Mouse (Mus musculus): Measurements from ENCODE around the gene BC048507. TPM values are rescaled to one million over a fixed set of nuclear protein-coding genes. Genes with fewer than 3 reads are reported as not detected.
A peak's percentile ranks its signal among the peaks of the same experiment; 100 is the strongest.

The BC048507 gene
- polyA plus RNA-seq, 1 experiment from 2014 or later = not detected

DNA sequence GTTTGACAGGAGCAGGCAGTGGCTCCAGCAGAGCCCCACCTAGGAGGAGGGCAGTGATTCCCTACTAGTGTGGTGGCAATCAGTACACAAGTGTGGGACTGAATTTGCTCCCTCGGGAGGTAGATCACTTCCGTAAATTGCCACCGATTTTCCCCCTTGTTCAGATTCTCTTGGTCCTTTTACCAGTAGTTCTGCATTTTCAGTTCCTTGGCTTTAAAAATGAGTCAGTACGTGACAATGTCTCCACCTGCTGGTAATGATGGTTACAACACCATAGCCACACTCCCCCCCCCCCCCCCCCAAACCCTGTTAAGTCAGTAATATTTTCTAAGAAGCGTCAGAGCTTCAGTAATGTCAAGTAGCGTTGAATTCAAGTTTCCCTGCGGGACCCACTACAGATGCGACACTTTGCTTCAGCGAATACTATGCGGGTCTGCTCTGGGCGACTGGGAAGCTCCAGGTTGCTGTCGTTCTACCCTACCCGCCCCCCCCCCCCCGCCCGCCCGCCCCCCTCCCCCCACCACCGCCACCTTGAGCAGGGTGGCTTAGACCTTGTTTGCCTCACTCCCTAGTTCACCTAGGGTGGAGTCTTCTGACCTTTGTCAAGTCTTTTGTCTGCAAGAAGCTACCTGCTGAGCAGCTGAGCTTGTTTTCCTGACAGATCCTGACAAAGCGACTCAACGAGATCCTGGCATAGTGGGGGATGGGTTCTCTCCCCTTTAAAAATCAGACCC lies 18.8 kb upstream of the BC048507 start:
- TF ChIP-seq EP300 (optimal IDR thresholded peaks at IDR 0.05) (no peak), CTCF (IDR thresholded peaks at IDR 0.05; ENCODE audit: low read depth) (peak; percentile 80)
- H3K9ac ChIP-seq (ENCODE audit: low read length) = peak overlapping the region; percentile 38; the same call in 1 of the 2 replicates
- no peaks in the 10 kb centered on the region for H3K4me1 ChIP-seq (replicated peaks; ENCODE audit: control insufficient read depth, insufficient read depth)
- no peaks in the 10 kb centered on the region for H3K27me3 ChIP-seq (ENCODE audit: control insufficient read depth, insufficient read depth, low read length)
- ATAC-seq (ENCODE audit: low FRiP score, low TSS enrichment) = peak; percentile 54; the same call in 1 of the 2 replicates
- under 1% methylated on average over 13 of the region's 19 CpGs for WGBS
- peak overlapping the region; percentile 49 for H3K4me2 ChIP-seq (replicated peaks; ENCODE audit: low read depth)
- peak overlapping the region; percentile 31 for H3K4me3 ChIP-seq (ENCODE audit: low read depth, low read length)
- no peaks in the 10 kb centered on the region for H3K36me3 ChIP-seq (ENCODE audit: control insufficient read depth, insufficient read depth, low read length)
- DNase-seq (ENCODE audit: low spot score) = peak; percentile 75
- H3K27ac ChIP-seq (replicated peaks) = no peak overlapping the region
- no peaks in the 10 kb centered on the region for H3K9me3 ChIP-seq (ENCODE audit: control insufficient read depth, low read length)

- H3K9ac ChIP-seq (ENCODE audit: low read length) = peak overlapping the region; percentile 38; the same call in 1 of the 2 replicates
- no peak overlapping the region for H3K27ac ChIP-seq (replicated peaks)
- no peak; the same call in 1 of the 2 replicates for ATAC-seq (ENCODE audit: low FRiP score, low TSS enrichment)
- H3K4me1 ChIP-seq (replicated peaks; ENCODE audit: control insufficient read depth, insufficient read depth) = no peaks in the 10 kb centered on the region
- 23% methylated on average over 8 of the region's 8 CpGs for WGBS
- no peaks in the 10 kb centered on the region for H3K27me3 ChIP-seq (ENCODE audit: control insufficient read depth, insufficient read depth, low read length)
- no peaks in the 10 kb centered on the region for H3K36me3 ChIP-seq (ENCODE audit: control insufficient read depth, insufficient read depth, low read length)
- no peaks in the 10 kb centered on the region for H3K9me3 ChIP-seq (ENCODE audit: control insufficient read depth, low read length)
- peak overlapping the region; percentile 49 for H3K4me2 ChIP-seq (replicated peaks; ENCODE audit: low read depth)
- no peak for TF ChIP-seq CTCF (IDR thresholded peaks at IDR 0.05; ENCODE audit: low read depth)
- no peak for DNase-seq (ENCODE audit: low spot score)
- peak overlapping the region; percentile 31 for H3K4me3 ChIP-seq (ENCODE audit: low read depth, low read length)
These were observed 18.3 kb upstream of the BC048507 start for GRCm38 (mm10) chr13:67844853-67845194.

DNA sequence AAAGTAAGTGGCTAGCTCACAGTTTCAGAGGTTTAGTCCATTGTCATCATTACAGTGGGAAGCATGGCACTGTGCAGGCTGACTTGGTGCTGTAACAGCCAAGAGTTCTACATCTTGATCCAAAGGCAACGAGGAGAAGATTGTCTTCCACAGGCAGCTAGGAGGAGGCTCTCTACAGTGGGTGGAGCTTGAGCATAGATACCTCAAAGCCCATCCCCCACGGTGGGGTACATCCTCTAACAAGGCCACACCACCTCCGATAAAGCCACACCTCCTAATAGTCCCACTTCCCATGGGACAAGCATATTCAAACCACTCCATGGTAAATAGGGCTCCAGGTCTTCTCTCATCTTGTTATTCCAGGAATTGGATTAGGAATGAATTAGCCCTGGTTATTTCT lies 12.8 kb upstream of the BC048507 start:
- TF ChIP-seq CTCF (IDR thresholded peaks at IDR 0.05; ENCODE audit: low read depth) (no peak), EP300 (optimal IDR thresholded peaks at IDR 0.05) (no peak)

DNA sequence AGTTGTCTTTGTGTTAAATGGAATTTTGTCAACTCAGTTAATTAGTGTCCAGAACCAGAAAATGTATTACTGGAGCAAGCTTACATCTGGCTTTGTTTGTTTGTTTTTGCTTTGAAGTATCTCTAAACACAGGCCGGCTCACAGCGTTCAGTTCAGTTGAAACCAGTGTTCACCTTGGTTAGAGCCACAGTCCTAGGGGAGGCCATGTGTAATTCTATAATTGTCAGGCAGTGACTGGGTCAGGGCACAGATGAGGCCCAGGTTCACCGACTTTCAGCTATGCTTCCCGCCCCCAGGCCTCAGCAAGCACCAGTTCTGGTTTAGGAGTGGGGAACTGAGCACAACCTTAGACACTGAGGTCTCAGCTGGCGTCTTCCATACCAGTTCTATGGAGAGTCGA lies 10.0 kb upstream of the BC048507 start:
- H3K9ac ChIP-seq (ENCODE audit: low read length) = no peak overlapping the region
- no peak overlapping the region for H3K4me3 ChIP-seq (ENCODE audit: low read depth, low read length)
- no peaks in the 10 kb centered on the region for H3K36me3 ChIP-seq (ENCODE audit: control insufficient read depth, insufficient read depth, low read length)
- H3K4me2 ChIP-seq (replicated peaks; ENCODE audit: low read depth) = no peak overlapping the region
- TF ChIP-seq CTCF (IDR thresholded peaks at IDR 0.05; ENCODE audit: low read depth) = no peak
- no peak for TF ChIP-seq EP300 (optimal IDR thresholded peaks at IDR 0.05)
- no peak overlapping the region for H3K27ac ChIP-seq (replicated peaks)
- DNase-seq (ENCODE audit: low spot score) (no peak), ATAC-seq (ENCODE audit: low FRiP score, low TSS enrichment) (no peak)
- no peaks in the 10 kb centered on the region for H3K9me3 ChIP-seq (ENCODE audit: control insufficient read depth, low read length)
- WGBS = 68% methylated on average over 6 of the region's 6 CpGs
- H3K4me1 ChIP-seq (replicated peaks; ENCODE audit: control insufficient read depth, insufficient read depth) = no peaks in the 10 kb centered on the region
- no peaks in the 10 kb centered on the region for H3K27me3 ChIP-seq (ENCODE audit: control insufficient read depth, insufficient read depth, low read length)

More for the DNA sequence above, 12.8 kb upstream of the BC048507 start:
- Histone ChIP-seq H3K27ac (replicated peaks) (no peak overlapping the region), H3K9ac (ENCODE audit: low read length) (no peak overlapping the region), H3K9me3 (ENCODE audit: control insufficient read depth, low read length) (no peaks in the 10 kb centered on the region), H3K36me3 (ENCODE audit: control insufficient read depth, insufficient read depth, low read length) (no peaks in the 10 kb centered on the region), H3K4me3 (ENCODE audit: low read depth, low read length) (no peak overlapping the region), H3K4me1 (replicated peaks; ENCODE audit: control insufficient read depth, insufficient read depth) (no peaks in the 10 kb centered on the region), H3K4me2 (replicated peaks; ENCODE audit: low read depth) (no peak overlapping the region), H3K27me3 (ENCODE audit: control insufficient read depth, insufficient read depth, low read length) (no peaks in the 10 kb centered on the region)
- WGBS = 78% methylated on average over 3 of the region's 3 CpGs
- ATAC-seq (ENCODE audit: low FRiP score, low TSS enrichment) = no peak
- no peak for DNase-seq (ENCODE audit: low spot score)

DNA sequence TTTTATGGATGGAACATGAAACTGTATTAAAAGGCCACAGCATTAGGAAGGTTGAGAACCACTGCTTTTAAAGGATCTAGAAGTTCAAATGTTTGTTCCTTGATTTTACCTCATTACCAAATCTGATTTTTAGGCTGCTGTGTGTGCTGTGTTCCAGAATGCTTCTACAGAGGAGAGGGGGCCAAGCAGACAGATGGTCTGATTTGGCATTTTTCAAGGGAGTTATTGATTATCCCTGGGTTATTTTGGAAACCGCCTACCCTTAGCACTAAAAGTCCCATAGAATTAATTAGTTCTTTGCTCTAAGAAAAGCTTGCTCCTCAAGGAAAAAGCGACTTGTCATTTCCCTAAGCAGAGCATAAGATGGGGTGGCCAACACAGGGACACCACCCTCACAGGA lies 9.1 kb upstream of the BC048507 start:
- Histone ChIP-seq H3K4me1 (replicated peaks; ENCODE audit: control insufficient read depth, insufficient read depth) (no peaks in the 10 kb centered on the region), H3K9ac (ENCODE audit: low read length) (no peak overlapping the region), H3K9me3 (ENCODE audit: control insufficient read depth, low read length) (no peaks in the 10 kb centered on the region), H3K4me3 (ENCODE audit: low read depth, low read length) (no peak overlapping the region), H3K36me3 (ENCODE audit: control insufficient read depth, insufficient read depth, low read length) (no peaks in the 10 kb centered on the region), H3K27me3 (ENCODE audit: control insufficient read depth, insufficient read depth, low read length) (no peaks in the 10 kb centered on the region), H3K4me2 (replicated peaks; ENCODE audit: low read depth) (no peak overlapping the region), H3K27ac (replicated peaks) (no peak overlapping the region)
- WGBS = 74% methylated on average over 2 of the region's 2 CpGs
- no peak for TF ChIP-seq EP300 (optimal IDR thresholded peaks at IDR 0.05)
- DNase-seq (ENCODE audit: low spot score) (no peak), ATAC-seq (ENCODE audit: low FRiP score, low TSS enrichment) (no peak)

DNA sequence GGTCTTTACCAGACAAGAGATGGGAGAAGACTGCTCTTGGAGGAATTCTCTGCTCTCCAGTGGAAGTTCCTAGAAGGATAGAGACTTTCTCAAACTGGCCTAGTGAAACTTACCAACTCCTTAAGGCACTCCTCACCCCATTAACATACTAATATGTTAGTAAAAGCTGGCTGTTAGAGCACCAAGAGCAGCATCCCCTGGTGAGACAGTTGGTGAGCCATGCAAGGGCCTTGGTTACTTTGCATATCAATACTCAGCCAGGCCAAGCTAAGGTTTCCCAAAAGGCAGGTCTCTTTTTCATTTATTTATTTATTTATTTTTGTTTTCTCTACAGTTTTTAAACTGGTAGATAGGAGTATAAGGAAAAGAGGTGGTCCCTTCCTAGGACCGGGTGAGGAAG lies 5.8 kb upstream of the BC048507 start:
- no peak for TF ChIP-seq CTCF (IDR thresholded peaks at IDR 0.05; ENCODE audit: low read depth)
- TF ChIP-seq EP300 (optimal IDR thresholded peaks at IDR 0.05) = no peak
- WGBS = 20% methylated on average over 1 of the region's 1 CpGs

More for the DNA sequence above, 5.8 kb upstream of the BC048507 start:
- H3K36me3 ChIP-seq (ENCODE audit: control insufficient read depth, insufficient read depth, low read length) = no peaks in the 10 kb centered on the region
- H3K9me3 ChIP-seq (ENCODE audit: control insufficient read depth, low read length) = no peaks in the 10 kb centered on the region
- H3K27me3 ChIP-seq (ENCODE audit: control insufficient read depth, insufficient read depth, low read length) = no peaks in the 10 kb centered on the region
- no peak overlapping the region for H3K9ac ChIP-seq (ENCODE audit: low read length)
- ATAC-seq (ENCODE audit: low FRiP score, low TSS enrichment) (no peak), DNase-seq (ENCODE audit: low spot score) (no peak)
- no peak overlapping the region for H3K27ac ChIP-seq (replicated peaks)
- no peak overlapping the region for H3K4me3 ChIP-seq (ENCODE audit: low read depth, low read length)
- no peaks in the 10 kb centered on the region for H3K4me1 ChIP-seq (replicated peaks; ENCODE audit: control insufficient read depth, insufficient read depth)
- no peak overlapping the region for H3K4me2 ChIP-seq (replicated peaks; ENCODE audit: low read depth)

All from stomach, postnatal 0 days (tissue).